Mouse (Mus musculus) layer of hippocampus, postnatal 14 days (tissue): ENCODE data around the gene Scd1. TPM values are rescaled to one million over a fixed set of nuclear protein-coding genes. Genes with fewer than 3 reads are reported as not detected.
A peak's percentile ranks its signal among the peaks of the same experiment; 100 is the strongest.

Source experiments
- DNase-seq, 2 experiments: peaks; one replicate each; pipeline ENCODE4 v3.0.0; 2021 to 2022; ENCODE audit warnings: low spot score in 2 of 2, mixed read lengths in 1 of 2
- total RNA-seq, 2 experiments: library from RNA; stranded (reverse); gene quantifications; 2 replicates each; pipeline ENCODE4 v1.2.3; 2021

Scd1 gene
- total RNA-seq, 2 experiments from 2014 or later: 147 to 154 TPM

GRCm38 (mm10) chr19:44400484-44401197 lies 7.0 kb downstream of the Scd1 start:
- DNase-seq: peak in 1 of 2 experiments; percentile 16

GRCm38 (mm10) chr19:44400076-44400475 lies 7.6 kb downstream of the Scd1 start:
- no peak for DNase-seq

GRCm38 (mm10) chr19:44396742-44397141 lies 10.9 kb downstream of the Scd1 start:
- DNase-seq: no peak

- no peak for DNase-seq
Measured at GRCm38 (mm10) chr19:44394972-44395371, 12.7 kb downstream of the Scd1 start.

GRCm38 (mm10) chr19:44393962-44394422 lies 13.7 kb downstream of the Scd1 start:
- no peak for DNase-seq

GRCm38 (mm10) chr19:44392339-44393009 lies 15.2 kb downstream of the Scd1 start:
- DNase-seq: no peak

GRCm38 (mm10) chr19:44391856-44392255 lies 15.8 kb downstream of the Scd1 start:
- no peak for DNase-seq

GRCm38 (mm10) chr19:44389507-44389906 lies 18.2 kb downstream of the Scd1 start:
- no peak for DNase-seq

- DNase-seq: peak; percentile 85 to 89
Measured at GRCm38 (mm10) chr19:44388475-44389428, 18.9 kb downstream of the Scd1 start.

- no peak for DNase-seq
Measured at GRCm38 (mm10) chr19:44387746-44388474, 19.8 kb downstream of the Scd1 start.

- DNase-seq: no peak
Measured at GRCm38 (mm10) chr19:44387089-44387671, 20.5 kb downstream of the Scd1 start.

GRCm38 (mm10) chr19:44385887-44386498 lies 21.7 kb downstream of the Scd1 start:
- DNase-seq: no peak

- DNase-seq: no peak
Measured at GRCm38 (mm10) chr19:44382682-44383321, 24.9 kb downstream of the Scd1 start.

GRCm38 (mm10) chr19:44380065-44380464 lies 27.6 kb downstream of the Scd1 start:
- DNase-seq: no peak

- no peak for DNase-seq
Measured at GRCm38 (mm10) chr19:44379090-44379489, 28.6 kb downstream of the Scd1 start.

- no peak for DNase-seq
Measured at GRCm38 (mm10) chr19:44377629-44378375, 29.9 kb downstream of the Scd1 start.

GRCm38 (mm10) chr19:44376511-44376951 lies 31.1 kb downstream of the Scd1 start:
- DNase-seq: no peak

GRCm38 (mm10) chr19:44372969-44373368 lies 34.7 kb downstream of the Scd1 start:
- DNase-seq: peak; percentile 34 to 78

- DNase-seq: no peak
Measured at GRCm38 (mm10) chr19:44370231-44370630, 37.4 kb downstream of the Scd1 start.
